Mouse (Mus musculus): ENCODE results near the gene Tac2. TPM values are rescaled to one million over a fixed set of nuclear protein-coding genes. Genes with fewer than 3 reads are reported as not detected.

Gene Tac2
- polyA plus RNA-seq (2015; fragmentation: Nextera tagmentation; extraction: Ambion mirVana) = 1.3 and 2.2 TPM in 2 replicates

DNA sequence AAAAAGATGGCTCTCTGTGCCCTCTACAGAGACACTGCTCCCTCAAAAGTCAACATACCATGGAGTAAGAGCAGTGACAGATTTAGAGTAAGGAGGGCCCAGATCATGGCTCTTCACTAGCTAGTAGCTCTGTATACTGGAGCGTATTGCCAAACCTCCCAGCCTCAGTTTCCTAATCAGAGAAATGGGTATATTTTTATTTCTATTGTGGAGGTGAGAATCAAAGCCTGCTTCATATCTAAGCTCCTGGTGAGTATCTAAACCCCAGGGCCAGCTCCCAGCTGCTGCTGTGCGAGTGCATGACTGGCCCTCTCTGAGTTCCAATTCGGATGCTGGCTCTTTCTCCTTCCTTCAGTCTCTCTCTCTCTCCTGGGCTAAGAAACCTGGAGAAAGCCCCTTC lies at the start of gene Tac2:
Tac2 (plus strand) TSS at position 301 of the 400 bp plus-strand sequence.
- H3K4me2 ChIP-seq (ENCODE audit: low read depth, low read length) = no peak within 1 kb of the TSS
- no peak for ATAC-seq
- no peaks in the 10 kb centered on the region for H3K36me3 ChIP-seq (ENCODE audit: control insufficient read depth, insufficient read depth, low read length)
- no peak within 1 kb of the TSS for H3K4me3 ChIP-seq (ENCODE audit: low read length)
- peaks cover 12% of the 10 kb centered on the region for H3K4me1 ChIP-seq (ENCODE audit: control insufficient read depth, insufficient read depth, low read length)
- H3K9ac ChIP-seq (ENCODE audit: low read depth, low read length) = no peak within 1 kb of the TSS
- H3K9me3 ChIP-seq (ENCODE audit: control insufficient read depth, low read length) = no peaks in the 10 kb centered on the region
- WGBS = 85% methylated on average over 3 of the region's 3 CpGs
- H3K27me3 ChIP-seq (replicated peaks; ENCODE audit: control insufficient read depth, insufficient read depth, low read length) = no peaks in the 10 kb centered on the region
- no peak within 1 kb of the TSS for H3K27ac ChIP-seq (ENCODE audit: low read length)

DNA sequence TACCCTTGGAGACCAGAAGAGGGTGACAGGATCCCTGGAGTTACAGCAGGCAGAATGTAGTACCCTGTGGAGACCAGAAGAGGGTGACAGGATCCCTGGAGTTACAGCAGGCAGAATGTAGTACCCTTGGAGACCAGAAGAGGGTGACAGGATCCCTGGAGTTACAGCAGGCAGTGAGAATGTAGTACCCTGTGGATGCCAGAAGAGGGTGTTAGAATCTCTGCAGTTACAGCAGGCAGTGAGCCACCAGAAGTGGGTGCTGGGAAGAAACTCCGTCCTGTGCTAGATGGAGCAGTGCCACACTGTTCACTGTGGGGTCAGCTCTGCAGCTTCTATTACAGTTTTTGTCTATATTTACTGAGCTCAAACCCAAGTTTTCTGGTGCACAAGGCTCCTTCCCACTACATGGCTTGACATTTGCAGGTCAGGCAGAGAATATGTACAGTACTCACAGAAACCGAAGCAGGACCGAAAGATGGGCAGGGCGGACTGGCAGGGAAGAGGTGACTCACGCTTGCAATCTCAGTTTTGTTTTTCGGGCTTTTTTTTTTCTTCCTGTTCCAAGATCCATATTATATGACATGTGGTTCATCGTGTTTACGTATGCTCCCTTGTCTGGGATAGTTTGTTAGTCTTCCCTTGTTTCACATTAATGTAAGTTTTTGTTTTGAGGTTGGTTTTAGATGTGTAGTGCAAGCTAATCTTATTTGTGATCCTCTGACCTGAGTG lies 49.3 kb upstream of the Tac2 start:
- no peaks in the 10 kb centered on the region for H3K27me3 ChIP-seq (replicated peaks; ENCODE audit: control insufficient read depth, insufficient read depth, low read length)
- no peaks in the 10 kb centered on the region for H3K36me3 ChIP-seq (ENCODE audit: control insufficient read depth, insufficient read depth, low read length)
- peak overlapping the region; percentile 40; the same call in 1 of the 2 replicates for H3K27ac ChIP-seq (ENCODE audit: low read length)
- WGBS = 81% methylated on average over 8 of the region's 8 CpGs
- H3K4me2 ChIP-seq (ENCODE audit: low read depth, low read length) = no peak overlapping the region
- peaks cover 9% of the 10 kb centered on the region for H3K4me1 ChIP-seq (ENCODE audit: control insufficient read depth, insufficient read depth, low read length)
- no peak for ATAC-seq
- no peak overlapping the region for H3K4me3 ChIP-seq (ENCODE audit: low read length)
- no peaks in the 10 kb centered on the region for H3K9me3 ChIP-seq (ENCODE audit: control insufficient read depth, low read length)
- no peak overlapping the region for H3K9ac ChIP-seq (ENCODE audit: low read depth, low read length)

DNA sequence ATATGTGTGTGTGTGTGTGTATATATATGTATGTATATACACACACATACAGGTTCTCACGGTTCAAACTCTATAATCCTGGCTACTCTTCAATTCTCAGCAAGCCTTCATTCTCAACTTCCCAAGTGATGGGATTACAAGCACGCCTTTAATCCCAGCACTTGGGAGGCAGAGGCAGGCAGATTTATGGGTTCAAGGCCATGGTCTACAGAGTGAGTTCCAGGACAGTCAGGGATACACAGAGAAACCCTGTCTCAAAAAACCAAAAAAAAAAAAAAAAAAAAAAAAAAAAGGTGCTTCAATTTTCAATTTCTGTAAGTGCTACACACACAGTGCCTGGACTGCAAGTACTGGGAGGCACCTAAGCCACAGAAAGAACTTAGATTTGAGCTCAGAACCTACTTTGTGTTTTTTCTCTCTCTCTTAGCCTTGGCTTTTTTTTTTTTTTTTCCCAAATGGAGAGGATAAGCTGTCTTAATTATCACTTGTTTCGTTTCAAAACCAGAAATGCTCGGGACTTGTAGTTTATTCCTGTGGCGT lies 48.3 kb upstream of the Tac2 start:
- H3K27ac ChIP-seq (ENCODE audit: low read length) = peak overlapping the region; percentile 25
- H3K4me2 ChIP-seq (ENCODE audit: low read depth, low read length) = peak overlapping the region; percentile 39
- peak overlapping the region; percentile 49; the same call in 1 of the 2 replicates for H3K9ac ChIP-seq (ENCODE audit: low read depth, low read length)
- no peaks in the 10 kb centered on the region for H3K9me3 ChIP-seq (ENCODE audit: control insufficient read depth, low read length)
- WGBS = 48% methylated on average over 5 of the region's 5 CpGs
- H3K4me1 ChIP-seq (ENCODE audit: control insufficient read depth, insufficient read depth, low read length) = peaks cover 9% of the 10 kb centered on the region
- ATAC-seq = no peak
- H3K27me3 ChIP-seq (replicated peaks; ENCODE audit: control insufficient read depth, insufficient read depth, low read length) = no peaks in the 10 kb centered on the region
- peak overlapping the region; percentile 85 for H3K4me3 ChIP-seq (ENCODE audit: low read length)
- H3K36me3 ChIP-seq (ENCODE audit: control insufficient read depth, insufficient read depth, low read length) = no peaks in the 10 kb centered on the region

DNA sequence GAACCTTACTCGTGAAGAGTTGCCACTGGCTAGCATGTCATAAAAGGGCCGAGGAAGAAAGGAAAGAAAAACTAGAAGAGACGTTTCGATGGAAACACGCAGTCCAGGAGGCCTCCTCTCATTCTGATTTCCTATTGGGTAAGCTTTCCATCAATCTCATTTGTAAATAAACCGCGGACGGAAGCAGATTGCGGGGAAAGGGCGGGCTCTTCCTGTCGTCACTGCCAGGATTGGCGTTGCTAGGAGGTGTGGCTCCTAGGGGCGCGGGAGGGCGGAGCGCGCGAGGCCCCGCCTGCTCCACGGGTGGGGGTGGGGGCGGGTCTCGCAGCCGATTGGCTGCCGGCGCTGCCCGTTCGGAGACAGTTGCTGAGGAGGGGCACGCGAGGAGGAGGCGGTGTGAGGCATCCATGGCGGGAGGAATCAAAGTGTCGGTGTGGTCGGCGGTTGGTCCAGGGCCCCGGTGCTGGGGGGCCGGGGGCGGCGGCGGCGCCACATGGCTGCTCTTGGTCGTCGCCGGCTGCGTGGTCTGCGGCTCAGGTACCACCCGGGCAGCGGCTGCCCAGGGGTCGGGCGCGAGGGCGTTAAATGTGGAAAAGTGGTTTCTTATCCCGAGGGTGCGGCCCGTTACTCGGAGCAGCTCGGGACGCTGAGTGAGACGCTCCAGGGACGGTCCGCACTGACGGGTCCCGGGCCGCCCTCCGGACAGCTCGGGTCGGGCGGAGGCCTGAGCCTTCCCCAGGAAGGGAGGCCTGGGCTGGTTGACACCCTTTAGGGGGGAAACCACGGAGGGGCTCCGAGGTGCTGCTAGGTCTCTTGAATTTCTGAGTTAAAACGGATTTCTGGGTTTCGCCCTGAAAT lies 47.4 kb upstream of the Tac2 start:
- H3K9me3 ChIP-seq (ENCODE audit: control insufficient read depth, low read length) = no peaks in the 10 kb centered on the region
- peak overlapping the region; percentile 79 for H3K9ac ChIP-seq (ENCODE audit: low read depth, low read length)
- H3K4me1 ChIP-seq (ENCODE audit: control insufficient read depth, insufficient read depth, low read length) = peaks cover 9% of the 10 kb centered on the region
- H3K27ac ChIP-seq (ENCODE audit: low read length) = peak overlapping the region; percentile 63
- H3K4me2 ChIP-seq (ENCODE audit: low read depth, low read length) = peak overlapping the region; percentile 98
- WGBS = under 1% methylated on average over 70 of the region's 71 CpGs
- H3K27me3 ChIP-seq (replicated peaks; ENCODE audit: control insufficient read depth, insufficient read depth, low read length) = no peaks in the 10 kb centered on the region
- ATAC-seq = peak; percentile 95
- no peaks in the 10 kb centered on the region for H3K36me3 ChIP-seq (ENCODE audit: control insufficient read depth, insufficient read depth, low read length)
- peak overlapping the region; percentile 85 for H3K4me3 ChIP-seq (ENCODE audit: low read length)

DNA sequence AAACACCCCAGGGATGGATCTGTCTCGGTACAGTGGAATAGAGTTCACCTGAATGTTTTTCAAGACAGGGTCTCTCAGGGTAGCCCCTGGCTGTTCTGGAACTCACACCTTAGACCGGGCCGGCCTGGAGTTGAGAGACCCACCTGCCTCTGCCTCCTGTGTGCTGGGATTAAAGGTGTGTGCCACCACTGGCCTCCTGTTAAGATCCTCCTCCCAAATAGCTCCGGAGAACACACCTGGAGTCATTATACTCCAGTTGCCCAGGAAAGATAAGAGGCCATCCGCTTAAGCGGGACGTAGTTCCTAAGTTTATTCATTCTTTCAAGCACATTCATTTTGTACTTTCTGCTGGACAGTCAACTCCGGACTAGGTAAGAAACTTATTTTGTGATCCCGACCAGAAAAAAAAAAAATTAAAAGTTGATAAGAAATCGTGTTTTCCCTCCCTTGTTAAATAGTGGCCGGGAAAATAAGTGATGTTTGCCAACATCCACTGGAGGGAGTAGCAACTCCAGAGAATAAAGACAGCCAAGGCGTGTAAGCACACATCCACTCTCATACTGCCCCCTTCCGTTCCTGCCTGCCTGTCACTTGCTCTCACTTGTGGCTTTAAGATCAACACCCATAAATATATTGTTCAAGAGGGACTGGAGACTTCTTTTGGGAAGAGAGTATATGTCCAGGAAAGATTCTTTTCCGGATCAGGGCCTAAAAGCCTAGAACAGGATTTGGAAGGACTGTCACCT lies 46.5 kb upstream of the Tac2 start:
- H3K9ac ChIP-seq (ENCODE audit: low read depth, low read length) = peak overlapping the region; percentile 79
- peak overlapping the region; percentile 98 for H3K4me2 ChIP-seq (ENCODE audit: low read depth, low read length)
- H3K4me1 ChIP-seq (ENCODE audit: control insufficient read depth, insufficient read depth, low read length) = peaks cover 9% of the 10 kb centered on the region
- peak overlapping the region; percentile 63; the same call in 1 of the 2 replicates for H3K27ac ChIP-seq (ENCODE audit: low read length)
- H3K36me3 ChIP-seq (ENCODE audit: control insufficient read depth, insufficient read depth, low read length) = no peaks in the 10 kb centered on the region
- ATAC-seq = peak; percentile 1; the same call in 1 of the 2 replicates
- WGBS = 6% methylated on average over 14 of the region's 14 CpGs
- H3K4me3 ChIP-seq (ENCODE audit: low read length) = peak overlapping the region; percentile 85
- H3K9me3 ChIP-seq (ENCODE audit: control insufficient read depth, low read length) = no peaks in the 10 kb centered on the region
- H3K27me3 ChIP-seq (replicated peaks; ENCODE audit: control insufficient read depth, insufficient read depth, low read length) = no peaks in the 10 kb centered on the region

DNA sequence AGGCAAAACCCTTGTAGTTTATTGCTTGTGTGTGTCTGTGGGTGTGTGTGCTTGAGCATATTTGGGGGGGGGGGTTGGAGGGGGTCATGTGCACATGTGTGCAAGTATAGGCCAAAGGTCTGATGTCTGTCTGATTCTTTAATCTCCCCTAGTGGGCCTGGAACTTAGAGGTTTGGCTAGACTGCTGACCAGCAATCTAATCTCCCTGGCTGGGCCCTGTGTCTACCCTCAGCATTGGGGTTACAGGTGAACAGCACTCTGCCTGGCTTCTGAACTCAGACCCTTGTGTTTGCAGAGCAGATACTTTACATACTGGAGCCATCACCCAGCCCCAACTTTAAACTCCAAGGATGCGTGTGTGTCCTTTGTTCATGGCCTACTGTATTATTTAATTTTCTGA lies 45.1 kb upstream of the Tac2 start:
- no peak overlapping the region for H3K9ac ChIP-seq (ENCODE audit: low read depth, low read length)
- no peak overlapping the region for H3K27ac ChIP-seq (ENCODE audit: low read length)
- WGBS = 89% methylated on average over 1 of the region's 1 CpGs

DNA sequence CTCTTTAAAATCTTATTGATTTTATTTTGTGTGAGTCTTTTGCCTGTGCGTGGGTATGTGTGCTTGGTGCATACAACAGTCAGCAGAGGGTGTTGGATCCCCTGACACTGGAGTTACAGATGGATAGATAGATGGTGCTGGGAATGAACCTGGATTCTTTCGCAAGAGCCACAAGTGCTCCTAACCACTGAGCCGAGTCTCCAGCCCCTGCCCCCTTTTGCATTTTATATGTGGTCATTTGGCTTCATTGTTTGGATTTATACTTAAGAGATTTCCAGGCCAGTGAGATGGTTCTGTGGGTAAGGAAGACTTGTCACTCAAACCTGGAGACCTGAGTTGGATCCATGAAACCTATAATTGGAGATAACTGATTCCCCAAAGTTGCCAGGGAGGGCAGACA lies 44.4 kb upstream of the Tac2 start:
- Histone ChIP-seq H3K27ac (ENCODE audit: low read length) (no peak overlapping the region), H3K36me3 (ENCODE audit: control insufficient read depth, insufficient read depth, low read length) (no peaks in the 10 kb centered on the region), H3K4me1 (ENCODE audit: control insufficient read depth, insufficient read depth, low read length) (peaks cover 9% of the 10 kb centered on the region), H3K4me3 (ENCODE audit: low read length) (no peak overlapping the region), H3K9ac (ENCODE audit: low read depth, low read length) (no peak overlapping the region), H3K4me2 (ENCODE audit: low read depth, low read length) (no peak overlapping the region), H3K27me3 (replicated peaks; ENCODE audit: control insufficient read depth, insufficient read depth, low read length) (no peaks in the 10 kb centered on the region), H3K9me3 (ENCODE audit: control insufficient read depth, low read length) (no peaks in the 10 kb centered on the region)
- ATAC-seq = no peak
- WGBS = 88% methylated on average over 3 of the region's 3 CpGs

More for the DNA sequence above, 45.1 kb upstream of the Tac2 start:
- peaks cover 9% of the 10 kb centered on the region for H3K4me1 ChIP-seq (ENCODE audit: control insufficient read depth, insufficient read depth, low read length)
- no peaks in the 10 kb centered on the region for H3K9me3 ChIP-seq (ENCODE audit: control insufficient read depth, low read length)
- no peaks in the 10 kb centered on the region for H3K36me3 ChIP-seq (ENCODE audit: control insufficient read depth, insufficient read depth, low read length)
- no peaks in the 10 kb centered on the region for H3K27me3 ChIP-seq (replicated peaks; ENCODE audit: control insufficient read depth, insufficient read depth, low read length)
- H3K4me2 ChIP-seq (ENCODE audit: low read depth, low read length) = no peak overlapping the region
- ATAC-seq = no peak
- no peak overlapping the region for H3K4me3 ChIP-seq (ENCODE audit: low read length)

DNA sequence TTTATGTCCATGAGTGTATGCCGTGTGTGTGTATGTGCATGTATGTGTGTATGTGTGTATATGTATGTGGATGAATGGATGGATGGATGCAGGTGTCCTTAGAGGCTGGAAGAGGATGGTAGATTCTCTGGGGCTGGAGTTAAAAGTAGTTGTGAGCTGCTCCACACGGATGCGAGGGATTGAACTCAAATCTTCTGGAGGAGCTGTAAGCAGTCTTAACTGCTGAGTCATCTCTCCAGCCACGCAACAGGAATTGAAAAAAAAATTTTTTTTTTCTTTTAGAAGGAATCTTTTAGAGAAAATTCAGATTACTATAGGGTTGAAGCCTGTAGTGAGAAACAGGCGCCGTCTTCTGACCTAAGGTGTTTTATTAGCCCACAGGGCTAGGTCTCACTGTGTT lies 41.4 kb upstream of the Tac2 start:
- WGBS = 84% methylated on average over 6 of the region's 6 CpGs
- ATAC-seq = no peak
- Histone ChIP-seq H3K36me3 (ENCODE audit: control insufficient read depth, insufficient read depth, low read length) (no peaks in the 10 kb centered on the region), H3K27me3 (replicated peaks; ENCODE audit: control insufficient read depth, insufficient read depth, low read length) (no peaks in the 10 kb centered on the region), H3K4me2 (ENCODE audit: low read depth, low read length) (no peak overlapping the region), H3K9me3 (ENCODE audit: control insufficient read depth, low read length) (no peaks in the 10 kb centered on the region), H3K4me3 (ENCODE audit: low read length) (no peak overlapping the region), H3K9ac (ENCODE audit: low read depth, low read length) (no peak overlapping the region), H3K27ac (ENCODE audit: low read length) (no peak overlapping the region), H3K4me1 (ENCODE audit: control insufficient read depth, insufficient read depth, low read length) (peaks cover 6% of the 10 kb centered on the region)

DNA sequence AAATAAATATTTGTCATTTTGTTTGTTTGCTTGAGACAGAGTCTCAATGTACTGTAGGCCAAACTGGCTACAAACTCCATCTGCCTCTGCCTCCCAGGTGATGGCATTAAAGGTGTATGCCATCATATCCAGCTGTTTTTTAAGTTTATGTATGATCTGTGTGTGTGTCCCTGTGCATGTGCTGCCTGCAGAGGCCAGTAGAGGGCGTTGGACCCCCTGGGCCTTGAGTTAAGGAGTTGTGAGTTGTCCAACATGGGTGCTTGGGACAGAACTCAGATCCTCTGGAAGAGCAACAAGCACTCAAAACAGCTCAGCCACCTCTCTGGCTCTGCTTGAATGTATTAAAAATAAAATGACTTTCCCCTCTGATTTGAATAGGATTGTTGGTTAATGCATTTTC lies 33.2 kb upstream of the Tac2 start:
- H3K4me2 ChIP-seq (ENCODE audit: low read depth, low read length) = no peak overlapping the region
- WGBS = 28% methylated on average over 1 of the region's 1 CpGs
- no peak overlapping the region for H3K4me3 ChIP-seq (ENCODE audit: low read length)
- no peak for ATAC-seq
- H3K4me1 ChIP-seq (ENCODE audit: control insufficient read depth, insufficient read depth, low read length) = peaks cover 4% of the 10 kb centered on the region; the same call in 1 of the 2 replicates
- H3K36me3 ChIP-seq (ENCODE audit: control insufficient read depth, insufficient read depth, low read length) = 0 out of 2 replicates have a peak, but pooled peaks cover 4% of the 10 kb centered on the region
- no peaks in the 10 kb centered on the region for H3K9me3 ChIP-seq (ENCODE audit: control insufficient read depth, low read length)
- H3K27me3 ChIP-seq (replicated peaks; ENCODE audit: control insufficient read depth, insufficient read depth, low read length) = no peaks in the 10 kb centered on the region
- no peak overlapping the region for H3K27ac ChIP-seq (ENCODE audit: low read length)
- H3K9ac ChIP-seq (ENCODE audit: low read depth, low read length) = no peak overlapping the region
